Mouse (Mus musculus) midbrain, embryonic 15.5 days (tissue): Measurements from ENCODE around the gene Lactbl1. TPM values are rescaled to one million over a fixed set of nuclear protein-coding genes. Genes with fewer than 3 reads are reported as not detected.
A peak's percentile ranks its signal among the peaks of the same experiment; 100 is the strongest.

ENCODE experiments used
- ATAC-seq: fragments of 200-750 bp; cut with Nextera tagmentation; replicated peaks from 2 replicates; pipeline ENCODE4 v1.8.0; 2017; ENCODE audit warnings: moderate TSS enrichment
- H3K27ac ChIP-seq: fragments of 300-500 bp; sonication (generic); 2 replicates; pipeline ENCODE4 v1.5.1; 2015; ENCODE audit warnings: mild to moderate bottlenecking, inconsistent platforms
- H3K27me3 ChIP-seq: fragments of 300-500 bp; sonication (generic); replicated peaks from 2 replicates; pipeline ENCODE4 v1.6.1; 2015; ENCODE audit warnings: inconsistent platforms
- H3K36me3 ChIP-seq: fragments of 300-500 bp; sonication (generic); replicated peaks from 2 replicates; pipeline ENCODE4 v1.6.1; 2015; ENCODE audit warnings: inconsistent platforms
- H3K4me1 ChIP-seq: fragments of 300-500 bp; sonication (generic); 2 replicates; pipeline ENCODE4 v1.6.1; 2015; ENCODE audit warnings: inconsistent platforms
- H3K4me2 ChIP-seq: fragments of 300-500 bp; sonication (generic); 2 replicates; pipeline ENCODE4 v1.6.1; 2015; ENCODE audit warnings: inconsistent platforms, mild to moderate bottlenecking, moderate library complexity
- H3K4me3 ChIP-seq: fragments of 300-500 bp; sonication (generic); 2 replicates; pipeline ENCODE4 v1.5.1; 2015; ENCODE audit warnings: mild to moderate bottlenecking, inconsistent platforms
- H3K9ac ChIP-seq: fragments of 300-500 bp; sonication (generic); 2 replicates; pipeline ENCODE4 v1.6.1; 2015; ENCODE audit warnings: mild to moderate bottlenecking, inconsistent platforms
- H3K9me3 ChIP-seq: fragments of 300-500 bp; sonication (generic); 2 replicates; pipeline ENCODE4 v1.6.1; 2016; ENCODE audit warnings: inconsistent platforms
- WGBS: fragments of 180-500 bp; shearing (Covaris S2); methylation state at CpG from one replicate; pipeline ENCODE4 v1.1.7; 2015; ENCODE audit warnings: mixed read lengths; 5-methylcytosine and 5-hydroxymethylcytosine counted together
- polyA plus RNA-seq: library from polyadenylated mRNA; unstranded; fragments of >200 nt; fragmentation: Nextera tagmentation; extraction: Ambion mirVana; gene quantifications from 2 replicates; pipeline ENCODE4 v1.2.1, GENCODE M21; 2015

The Lactbl1 gene
- polyA plus RNA-seq, 1 experiment from 2014 or later = 0.10 TPM

GRCm38 (mm10) chr4:136602568-136602967 lies 19.9 kb upstream of the Lactbl1 start, which contains the start of gene Kdm1a:
Gene Kdm1a (minus strand): TSS chr4:136602723.
- Histone ChIP-seq H3K27me3 (no peaks in the 10 kb centered on the region), H3K4me1 (peaks cover 22% of the 10 kb centered on the region), H3K4me2 (peak within 1 kb of the TSS; percentile 66), H3K4me3 (peak within 1 kb of the TSS; percentile 98), H3K36me3 (no peaks in the 10 kb centered on the region), H3K9ac (peak within 1 kb of the TSS; percentile 100), H3K9me3 (no peaks in the 10 kb centered on the region), H3K27ac (peak within 1 kb of the TSS; percentile 93)
- ATAC-seq = peak; percentile 91
- under 1% methylated on average over 45 of the region's 45 CpGs for WGBS

DNA sequence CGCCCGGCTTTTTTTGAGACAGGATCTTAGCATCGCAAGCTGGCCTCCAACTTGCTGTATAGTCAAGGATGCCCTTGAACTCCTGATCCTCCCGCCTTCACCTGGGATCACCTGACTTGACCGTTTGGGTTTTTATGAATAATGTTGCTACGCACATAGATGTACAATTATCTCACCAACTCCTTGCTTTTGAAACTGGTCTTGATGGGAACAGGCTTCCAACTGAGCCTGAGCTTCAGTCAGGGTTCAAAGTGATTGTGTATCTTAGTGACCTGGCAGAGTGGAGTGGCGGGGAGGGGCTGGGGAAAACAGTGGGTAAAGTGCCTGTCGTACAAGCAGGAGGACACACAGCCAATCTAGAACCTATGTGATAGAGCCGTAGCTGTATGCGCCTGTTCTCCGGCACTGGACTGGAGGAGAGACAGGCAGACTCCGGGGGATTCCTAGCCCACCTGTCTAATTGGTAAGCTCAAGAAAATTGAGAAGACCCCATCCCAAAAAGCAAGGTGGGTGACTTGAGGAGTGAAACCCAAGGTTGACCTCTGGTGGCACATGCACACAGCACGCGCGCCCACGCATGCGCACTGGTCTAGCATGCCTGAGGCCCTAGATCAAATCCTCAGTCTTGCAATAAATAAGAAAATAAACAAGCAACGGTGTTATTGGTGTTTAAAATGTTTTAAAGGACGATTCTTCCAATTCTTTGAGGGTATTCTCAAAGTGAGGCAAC lies 16.5 kb upstream of the Lactbl1 start:
- no peak for ATAC-seq
- Histone ChIP-seq H3K9me3 (no peaks in the 10 kb centered on the region), H3K9ac (no peak overlapping the region), H3K36me3 (no peaks in the 10 kb centered on the region), H3K4me2 (no peak overlapping the region), H3K4me3 (no peak overlapping the region), H3K27me3 (no peaks in the 10 kb centered on the region), H3K4me1 (peaks cover 3% of the 10 kb centered on the region), H3K27ac (no peak overlapping the region)
- 91% methylated on average over 19 of the region's 19 CpGs for WGBS

DNA sequence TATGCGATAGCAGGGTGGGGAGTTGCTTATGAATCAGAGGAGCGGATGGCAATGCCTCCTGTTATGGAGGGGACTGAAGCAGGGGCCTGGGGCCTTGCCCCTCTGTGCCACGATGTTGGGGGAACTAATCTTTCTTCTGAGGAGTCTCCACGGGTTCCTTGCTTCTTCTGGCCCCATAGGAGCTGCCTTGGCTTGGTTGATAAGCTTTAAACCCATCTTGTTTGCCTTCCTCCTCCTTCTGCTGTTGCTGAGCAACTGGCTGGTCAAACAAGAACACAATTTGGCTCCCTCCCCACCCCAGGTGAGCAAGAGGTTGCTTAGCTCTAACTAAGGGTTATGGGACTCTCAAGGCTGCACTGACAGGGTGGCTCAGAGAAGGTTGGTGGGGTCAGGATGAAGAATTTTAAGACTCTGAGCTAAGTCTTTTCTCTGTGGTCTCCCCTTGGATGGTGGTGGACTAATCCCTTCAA lies 12.0 kb upstream of the Lactbl1 start, which contains the start of gene Tex46:
Tex46 (plus strand) TSS at position 51 of the 470 bp plus-strand sequence.
- Histone ChIP-seq H3K4me3 (no peak within 1 kb of the TSS), H3K27ac (no peak within 1 kb of the TSS), H3K27me3 (no peaks in the 10 kb centered on the region), H3K4me1 (no peaks in the 10 kb centered on the region), H3K9ac (no peak within 1 kb of the TSS), H3K4me2 (no peak within 1 kb of the TSS), H3K9me3 (no peaks in the 10 kb centered on the region), H3K36me3 (no peaks in the 10 kb centered on the region)
- WGBS = 58% methylated on average over 4 of the region's 4 CpGs
- no peak for ATAC-seq

DNA sequence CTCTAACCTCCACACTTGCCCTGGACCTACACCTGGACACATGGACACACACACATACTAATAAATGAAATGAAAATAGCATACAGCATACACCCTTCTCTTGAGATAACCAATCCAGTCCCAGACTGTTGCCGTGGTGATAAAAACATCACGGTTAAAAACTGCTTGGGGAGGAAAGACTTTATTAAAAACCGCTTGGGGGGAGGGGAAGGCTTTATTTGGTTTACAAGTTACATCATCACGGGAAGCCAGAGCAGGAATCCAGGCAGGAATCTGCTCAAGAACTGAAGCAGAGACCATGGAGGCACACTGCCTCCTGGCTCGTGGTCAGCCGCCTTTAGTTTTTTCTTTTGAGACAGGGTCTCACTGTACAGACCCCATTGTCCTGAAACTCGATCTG lies 8.8 kb upstream of the Lactbl1 start:
- Histone ChIP-seq H3K9me3 (no peaks in the 10 kb centered on the region), H3K4me1 (no peaks in the 10 kb centered on the region), H3K9ac (no peak overlapping the region), H3K4me3 (no peak overlapping the region), H3K27ac (no peak overlapping the region), H3K27me3 (no peaks in the 10 kb centered on the region), H3K36me3 (no peaks in the 10 kb centered on the region), H3K4me2 (no peak overlapping the region)
- 63% methylated on average over 7 of the region's 7 CpGs for WGBS
- no peak for ATAC-seq

DNA sequence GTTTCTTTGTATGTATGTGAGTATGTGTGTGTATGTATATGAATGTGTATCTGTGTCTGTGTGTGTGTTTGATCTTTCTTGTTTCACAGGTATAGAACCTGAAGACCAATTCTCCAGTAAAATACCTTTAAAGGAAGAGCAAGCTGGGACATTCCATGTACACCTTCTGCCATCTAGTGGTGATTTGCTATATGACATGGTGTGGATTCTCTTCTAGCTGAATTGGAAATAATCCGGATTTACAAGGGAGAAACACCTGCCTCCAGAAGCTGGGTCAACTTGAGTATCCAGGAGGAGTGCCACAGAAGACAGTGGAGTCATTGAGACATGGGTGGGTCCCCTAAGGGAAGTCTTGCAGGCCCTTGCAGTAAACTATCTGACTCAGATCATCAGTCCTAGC lies 1.1 kb upstream of the Lactbl1 start:
- no peaks in the 10 kb centered on the region for H3K9me3 ChIP-seq
- H3K36me3 ChIP-seq = no peaks in the 10 kb centered on the region
- no peaks in the 10 kb centered on the region; the same call in 1 of the 2 replicates for H3K27me3 ChIP-seq
- no peak overlapping the region for H3K27ac ChIP-seq
- ATAC-seq = 0 out of 2 replicates have a peak, but pooled peaks have one; percentile 11
- H3K9ac ChIP-seq = no peak overlapping the region
- H3K4me3 ChIP-seq = no peak overlapping the region
- H3K4me2 ChIP-seq = no peak overlapping the region
- 0% methylated on average over 1 of the region's 1 CpGs for WGBS
- H3K4me1 ChIP-seq = no peaks in the 10 kb centered on the region

DNA sequence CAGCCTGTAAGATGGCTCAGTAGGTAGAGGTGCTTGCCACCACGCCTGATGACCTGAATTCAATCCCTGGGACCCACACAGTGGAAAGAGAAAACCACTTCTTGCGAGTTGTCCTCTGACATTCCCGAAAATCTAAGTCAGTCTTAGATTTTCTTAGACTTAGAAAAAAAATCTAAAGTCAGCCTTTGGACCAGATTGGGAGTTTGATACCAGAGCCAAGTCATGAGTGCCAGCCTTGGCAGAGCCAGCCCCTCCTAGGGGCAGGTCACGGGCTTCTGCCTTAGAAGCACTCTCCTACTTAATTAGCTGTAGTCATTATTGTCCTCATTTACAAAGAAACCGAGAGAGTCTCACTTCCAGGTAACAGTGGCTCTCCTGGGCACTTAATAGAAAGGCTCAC lies 465 bp upstream of the Lactbl1 start:
- no peaks in the 10 kb centered on the region for H3K9me3 ChIP-seq
- no peak overlapping the region for H3K27ac ChIP-seq
- H3K36me3 ChIP-seq = no peaks in the 10 kb centered on the region
- H3K4me2 ChIP-seq = no peak overlapping the region
- H3K9ac ChIP-seq = no peak overlapping the region
- no peaks in the 10 kb centered on the region; the same call in 1 of the 2 replicates for H3K27me3 ChIP-seq
- H3K4me1 ChIP-seq = no peaks in the 10 kb centered on the region
- ATAC-seq = no peak
- H3K4me3 ChIP-seq = no peak overlapping the region
- WGBS = 57% methylated on average over 5 of the region's 5 CpGs

DNA sequence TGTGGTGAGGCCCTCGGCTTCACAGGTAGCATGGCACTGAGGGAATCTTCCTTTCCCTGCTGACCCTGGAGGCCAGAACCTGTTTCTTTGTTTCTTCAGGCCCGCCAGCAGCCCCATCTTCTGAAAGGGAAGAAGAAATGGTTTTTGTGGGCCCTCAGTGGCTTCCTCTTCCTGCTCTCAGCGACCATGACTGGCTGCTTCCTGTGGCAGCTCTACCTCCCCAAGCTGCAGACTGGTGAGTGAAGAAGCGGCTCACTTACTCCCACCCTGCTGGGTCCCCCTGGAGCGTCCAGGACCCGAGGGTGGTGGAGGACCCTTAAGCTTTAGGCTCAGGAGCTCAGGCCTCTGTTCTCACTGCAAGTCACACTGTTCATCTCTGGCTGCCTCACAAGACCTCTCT lies 4.2 kb downstream of the Lactbl1 start:
- 74% methylated on average over 6 of the region's 6 CpGs for WGBS
- ATAC-seq = no peak
- 0 out of 2 replicates have a peak, but pooled peaks cover 4% of the 10 kb centered on the region for H3K4me1 ChIP-seq
- no peaks in the 10 kb centered on the region for H3K9me3 ChIP-seq
- H3K4me2 ChIP-seq = no peak overlapping the region
- H3K9ac ChIP-seq = no peak overlapping the region
- H3K27me3 ChIP-seq = no peaks in the 10 kb centered on the region; the same call in 1 of the 2 replicates
- H3K4me3 ChIP-seq = no peak overlapping the region
- H3K36me3 ChIP-seq = no peaks in the 10 kb centered on the region
- no peak overlapping the region for H3K27ac ChIP-seq

- H3K4me2 ChIP-seq = no peak overlapping the region
- 68% methylated on average over 10 of the region's 11 CpGs for WGBS
- ATAC-seq = no peak
- H3K27me3 ChIP-seq = 0 out of 2 replicates have a peak, but pooled peaks cover 11% of the 10 kb centered on the region
- H3K27ac ChIP-seq = no peak overlapping the region
- H3K4me1 ChIP-seq = 0 out of 2 replicates have a peak, but pooled peaks cover 4% of the 10 kb centered on the region
- no peak overlapping the region for H3K4me3 ChIP-seq
- H3K9me3 ChIP-seq = no peaks in the 10 kb centered on the region
- no peak overlapping the region for H3K9ac ChIP-seq
- no peaks in the 10 kb centered on the region for H3K36me3 ChIP-seq
These were observed 9.0 kb downstream of the Lactbl1 start for GRCm38 (mm10) chr4:136631237-136631994.

GRCm38 (mm10) chr4:136635995-136636394 lies 13.6 kb downstream of the Lactbl1 start:
- Histone ChIP-seq H3K27me3 (peaks cover 13% of the 10 kb centered on the region; the same call in 1 of the 2 replicates), H3K4me1 (peaks cover 27% of the 10 kb centered on the region), H3K9me3 (no peaks in the 10 kb centered on the region), H3K4me2 (no peak overlapping the region), H3K9ac (no peak overlapping the region), H3K4me3 (no peak overlapping the region), H3K27ac (no peak overlapping the region), H3K36me3 (no peaks in the 10 kb centered on the region)
- no peak for ATAC-seq

DNA sequence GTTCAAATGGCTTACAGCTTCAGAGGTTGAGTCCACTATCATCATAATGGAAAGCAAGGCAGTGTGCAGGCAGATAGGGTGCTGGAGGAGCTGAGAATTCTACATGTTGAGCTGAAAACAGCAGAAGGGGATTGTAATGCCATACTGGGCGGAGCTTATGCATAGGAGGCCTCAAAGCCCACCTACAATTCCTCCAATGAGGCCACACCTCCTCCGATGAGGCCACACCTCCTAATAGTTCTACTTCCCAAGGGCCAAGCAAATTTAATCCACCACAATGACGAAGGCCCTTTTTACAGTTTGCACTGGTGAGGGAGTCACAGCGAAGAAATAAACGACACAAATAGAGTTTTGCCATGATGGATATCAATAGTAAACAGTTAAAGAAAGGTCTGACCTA lies 14.1 kb downstream of the Lactbl1 start:
- no peak overlapping the region for H3K9ac ChIP-seq
- 64% methylated on average over 5 of the region's 5 CpGs for WGBS
- H3K27ac ChIP-seq = no peak overlapping the region

DNA sequence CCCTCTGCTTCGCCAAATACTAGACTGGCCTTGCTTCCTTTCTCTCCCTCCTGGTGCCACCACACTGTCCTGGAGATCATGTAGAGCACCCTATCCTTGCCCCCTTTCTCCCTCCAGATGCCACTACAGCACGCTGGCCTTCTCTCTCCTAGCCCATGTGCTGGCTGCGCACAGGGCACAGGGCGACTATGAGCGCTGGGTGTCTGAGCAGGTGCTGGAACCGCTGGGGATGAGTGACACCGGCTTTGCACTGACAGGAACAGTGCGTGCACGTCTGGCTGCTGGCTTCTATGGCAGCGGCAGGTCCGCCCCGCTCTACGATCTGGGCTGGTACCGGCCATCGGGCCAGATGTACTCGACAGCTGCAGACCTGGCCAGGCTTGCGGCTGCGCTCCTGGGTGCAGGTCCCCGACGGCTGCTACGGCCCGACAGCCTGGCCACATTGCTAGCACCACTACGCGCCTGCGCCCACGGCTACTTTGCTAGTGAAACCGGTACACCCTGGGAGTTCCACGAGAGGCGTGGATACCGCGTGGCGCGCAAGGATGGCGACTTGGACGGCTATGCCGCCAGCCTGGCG lies 14.7 kb downstream of the Lactbl1 start:
- 13% methylated on average over 37 of the region's 37 CpGs for WGBS
- peaks cover 13% of the 10 kb centered on the region; the same call in 1 of the 2 replicates for H3K27me3 ChIP-seq
- no peaks in the 10 kb centered on the region for H3K9me3 ChIP-seq
- H3K4me3 ChIP-seq = peak overlapping the region; percentile 52
- peak overlapping the region; percentile 80 for H3K4me2 ChIP-seq
- peaks cover 24% of the 10 kb centered on the region for H3K4me1 ChIP-seq
- no peaks in the 10 kb centered on the region for H3K36me3 ChIP-seq
- peak overlapping the region; percentile 48 for H3K9ac ChIP-seq
- peak overlapping the region; percentile 73 for H3K27ac ChIP-seq
- ATAC-seq = peak; percentile 71

More for the DNA sequence above, 14.1 kb downstream of the Lactbl1 start:
- Histone ChIP-seq H3K4me3 (no peak overlapping the region), H3K36me3 (no peaks in the 10 kb centered on the region), H3K4me1 (peaks cover 24% of the 10 kb centered on the region), H3K27me3 (peaks cover 13% of the 10 kb centered on the region; the same call in 1 of the 2 replicates), H3K9me3 (no peaks in the 10 kb centered on the region), H3K4me2 (peak overlapping the region; percentile 80; the same call in 1 of the 2 replicates)
- ATAC-seq = no peak
